Mouse (Mus musculus) E14TG2a.4 (cell line): ENCODE data around the gene Atad1.
A peak's percentile ranks its signal among the peaks of the same experiment; 100 is the strongest.

ENCODE experiments used
- CTCF ChIP-seq: conservative IDR thresholded peaks from 2 replicates; pipeline ENCODE4 v1.5.1; 2014; ENCODE audit warnings: low read length
- NANOG ChIP-seq: IDR thresholded peaks from 2 replicates; pipeline ENCODE4 v1.6.1; 2014; ENCODE audit warnings: borderline replicate concordance, low read length, mixed read lengths

DNA sequence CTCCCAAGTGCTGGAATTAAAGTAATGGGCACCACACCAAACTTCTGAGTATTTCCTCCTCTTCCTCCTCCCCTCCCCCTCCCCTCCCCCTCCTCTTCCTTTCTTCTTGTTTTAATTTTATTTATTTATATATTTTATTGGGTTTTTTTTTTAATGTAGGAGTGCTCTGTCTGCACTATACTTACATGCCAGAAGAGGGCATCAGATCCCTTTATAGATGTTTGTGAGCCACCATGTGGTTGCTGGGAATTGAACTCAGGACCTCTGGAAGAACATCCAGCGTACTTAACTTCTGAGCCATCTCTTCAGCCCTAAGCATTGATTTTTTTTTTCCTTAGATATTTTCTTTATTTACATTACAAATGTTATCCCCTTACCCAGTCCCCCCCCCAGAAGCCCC is 19.3 kb downstream of the Atad1 start:
- TF ChIP-seq CTCF: peak; percentile 38
- TF ChIP-seq NANOG: no peak
